Mouse (Mus musculus): Measurements from ENCODE around the gene Drc3.

The Drc3 gene

GRCm38 (mm10) chr11:60352559-60353411 is at the start of gene Drc3, which contains the start of gene Tom1l2:
TSS of gene Drc3 (plus strand) at chr11:60353329.
TSS of gene Tom1l2 (minus strand) at chr11:60352905.
- DNase-seq (ENCODE audit: low read depth, low spot score) = peak; percentile 100

DNA sequence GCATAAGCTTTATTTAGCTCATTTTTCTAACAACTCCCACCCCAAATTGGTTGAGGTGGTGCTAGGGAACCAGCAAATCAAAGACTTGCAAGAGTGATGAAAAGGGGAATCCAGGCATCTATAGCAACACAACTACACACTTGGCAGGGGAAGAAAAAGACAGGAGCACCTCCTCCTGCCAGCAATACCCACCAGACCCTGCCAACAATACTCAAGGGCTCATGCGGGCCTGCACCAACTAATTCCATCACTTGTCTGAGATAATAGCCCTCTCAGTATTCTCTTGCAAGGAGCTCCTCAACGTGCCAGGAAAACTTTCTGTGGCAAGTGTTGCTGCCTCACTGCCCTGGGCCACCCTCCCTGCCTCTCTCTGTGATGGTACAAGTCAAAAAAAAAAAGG is 49.6 kb upstream of the Drc3 start:
- no peak for DNase-seq (ENCODE audit: low read depth, low spot score)

GRCm38 (mm10) chr11:60305611-60306010 is 47.5 kb upstream of the Drc3 start:
- DNase-seq (ENCODE audit: low read depth, low spot score) = no peak

- no peak for DNase-seq (ENCODE audit: low read depth, low spot score)
Observed at GRCm38 (mm10) chr11:60306834-60307233, 46.3 kb upstream of the Drc3 start.

- no peak for DNase-seq (ENCODE audit: low read depth, low spot score)
Observed at GRCm38 (mm10) chr11:60307375-60307825, 45.7 kb upstream of the Drc3 start.

DNA sequence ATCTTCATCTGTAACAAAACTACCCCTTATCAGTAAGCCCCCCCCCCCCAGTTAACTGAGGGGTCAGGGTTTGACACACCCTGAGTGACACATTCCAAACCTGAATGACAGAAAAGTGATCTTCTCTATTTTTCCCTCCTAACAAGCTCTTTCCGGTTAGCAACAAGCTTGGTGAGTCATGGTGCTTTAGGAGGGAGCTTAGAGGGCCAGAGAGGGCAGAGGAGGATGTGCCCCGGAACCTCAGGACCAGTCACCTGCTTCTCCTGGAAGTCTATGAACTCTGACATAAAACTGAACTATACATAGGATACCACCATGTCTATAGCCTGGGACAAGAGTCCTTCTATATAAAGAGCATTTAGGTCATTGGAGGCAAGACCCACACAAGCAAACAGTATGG is 45.1 kb upstream of the Drc3 start:
- no peak for DNase-seq (ENCODE audit: low read depth, low spot score)

DNA sequence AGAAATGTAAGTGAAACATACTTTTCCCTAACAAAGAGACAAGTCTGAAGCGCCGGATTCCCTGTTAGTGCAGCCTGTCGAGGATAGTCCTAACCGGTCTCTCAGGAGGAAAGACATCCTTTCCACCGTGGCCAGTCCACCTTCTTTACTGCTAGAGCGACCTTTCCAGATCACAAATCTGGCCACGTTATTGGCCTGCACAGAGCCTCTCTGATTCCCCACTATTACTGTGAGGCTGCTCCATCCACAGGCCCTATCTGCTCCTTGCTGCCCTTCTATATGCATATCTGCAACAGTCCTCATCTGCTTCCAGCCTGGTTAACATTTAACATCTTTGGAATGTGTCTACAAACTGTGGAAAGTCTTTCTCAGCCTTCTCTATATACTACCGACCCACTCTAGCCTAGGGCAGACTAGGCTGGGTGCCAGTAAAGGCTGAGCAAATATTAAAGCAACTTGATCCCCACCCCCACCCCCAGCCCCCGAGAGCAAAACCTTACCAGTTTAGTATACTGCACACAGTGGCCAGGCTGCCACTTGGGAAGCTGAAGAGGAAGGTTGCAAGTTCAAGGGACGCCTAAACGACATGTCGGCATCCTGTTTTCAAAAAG is 44.5 kb upstream of the Drc3 start:
- no peak for DNase-seq (ENCODE audit: low read depth, low spot score)

DNA sequence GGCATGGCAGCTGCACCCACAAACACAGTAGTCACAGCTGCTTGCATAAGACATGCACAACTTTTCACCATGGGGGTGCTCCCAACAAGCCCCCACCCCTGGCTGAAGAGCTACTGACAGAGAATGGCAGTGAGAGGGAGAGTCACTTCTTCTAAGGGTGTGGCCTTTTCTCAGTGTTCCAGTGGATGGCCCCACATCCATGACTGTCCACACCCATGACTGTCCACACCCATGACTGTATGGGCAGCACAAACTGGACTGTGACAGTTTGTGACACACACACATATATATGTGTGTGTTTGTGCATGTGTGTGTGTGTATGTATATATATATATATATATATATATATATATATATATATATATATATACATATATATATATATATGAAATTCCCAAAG is 43.3 kb upstream of the Drc3 start:
- DNase-seq (ENCODE audit: low read depth, low spot score) = no peak

- DNase-seq (ENCODE audit: low read depth, low spot score) = peak; percentile 76
Observed at GRCm38 (mm10) chr11:60311025-60311854, 41.9 kb upstream of the Drc3 start.

- DNase-seq (ENCODE audit: low read depth, low spot score) = no peak
Observed at GRCm38 (mm10) chr11:60316250-60316649, 36.9 kb upstream of the Drc3 start.

- DNase-seq (ENCODE audit: low read depth, low spot score) = no peak
Observed at GRCm38 (mm10) chr11:60316883-60317282, 36.2 kb upstream of the Drc3 start.

GRCm38 (mm10) chr11:60317376-60318102 is 35.6 kb upstream of the Drc3 start:
- no peak for DNase-seq (ENCODE audit: low read depth, low spot score)

DNA sequence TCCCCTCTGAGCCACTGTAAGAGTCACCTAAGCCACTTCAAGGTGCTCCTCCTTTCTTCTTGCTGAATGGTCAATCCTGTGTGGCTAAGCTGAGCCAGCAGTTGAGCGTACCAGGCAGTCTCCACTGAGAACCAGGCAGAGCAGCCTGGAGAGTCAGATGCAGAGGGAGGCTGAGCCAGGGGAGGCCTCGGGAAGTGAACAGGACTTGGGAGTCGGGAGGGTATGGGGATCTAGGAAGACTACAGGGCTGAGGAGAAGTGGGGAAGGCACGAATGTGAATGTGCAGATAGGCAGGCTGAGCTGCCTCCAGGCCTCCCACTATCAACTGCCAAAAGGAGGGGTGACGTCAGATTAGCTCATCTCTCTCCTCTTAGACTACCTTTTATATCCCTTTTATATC is 34.4 kb upstream of the Drc3 start:
- no peak for DNase-seq (ENCODE audit: low read depth, low spot score)

DNA sequence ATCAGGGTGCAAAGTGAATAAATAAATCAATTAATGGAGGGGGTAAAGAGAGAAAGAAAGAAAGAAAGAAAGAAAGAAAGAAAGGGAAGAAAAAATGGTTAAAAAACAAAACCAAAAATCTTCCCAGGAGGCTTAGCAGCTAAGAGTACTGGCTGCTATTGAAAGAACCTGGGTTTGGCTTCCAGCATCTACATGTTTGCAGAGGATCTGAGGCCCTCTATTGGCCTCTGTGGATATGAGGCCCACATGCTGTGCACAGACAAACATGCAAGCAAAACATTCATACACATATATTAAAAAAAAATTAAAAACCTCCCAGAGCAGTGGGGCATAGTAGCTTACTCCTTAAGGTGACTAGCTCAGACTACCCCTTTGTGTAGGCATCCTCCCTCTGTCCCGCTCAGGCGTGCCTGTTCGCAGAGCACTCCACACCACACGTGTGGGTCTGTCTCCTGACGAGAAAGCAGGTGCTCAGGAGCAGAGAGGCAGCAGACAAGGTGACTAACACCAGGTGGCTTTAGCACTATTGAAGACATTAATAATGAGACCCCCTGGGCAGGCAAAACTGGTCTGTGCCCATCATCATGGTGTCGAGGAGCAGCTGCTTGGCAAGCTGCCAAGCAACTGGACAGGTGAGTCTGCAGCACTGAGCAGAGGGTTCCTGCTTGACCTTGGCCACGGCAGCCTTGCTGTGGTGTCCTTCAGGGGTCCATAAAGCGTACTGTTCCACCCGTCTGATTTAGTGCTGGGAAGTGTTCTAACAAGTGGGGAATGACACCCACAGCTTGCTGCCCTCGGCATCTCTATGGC is 33.7 kb upstream of the Drc3 start:
- DNase-seq (ENCODE audit: low read depth, low spot score) = no peak

DNA sequence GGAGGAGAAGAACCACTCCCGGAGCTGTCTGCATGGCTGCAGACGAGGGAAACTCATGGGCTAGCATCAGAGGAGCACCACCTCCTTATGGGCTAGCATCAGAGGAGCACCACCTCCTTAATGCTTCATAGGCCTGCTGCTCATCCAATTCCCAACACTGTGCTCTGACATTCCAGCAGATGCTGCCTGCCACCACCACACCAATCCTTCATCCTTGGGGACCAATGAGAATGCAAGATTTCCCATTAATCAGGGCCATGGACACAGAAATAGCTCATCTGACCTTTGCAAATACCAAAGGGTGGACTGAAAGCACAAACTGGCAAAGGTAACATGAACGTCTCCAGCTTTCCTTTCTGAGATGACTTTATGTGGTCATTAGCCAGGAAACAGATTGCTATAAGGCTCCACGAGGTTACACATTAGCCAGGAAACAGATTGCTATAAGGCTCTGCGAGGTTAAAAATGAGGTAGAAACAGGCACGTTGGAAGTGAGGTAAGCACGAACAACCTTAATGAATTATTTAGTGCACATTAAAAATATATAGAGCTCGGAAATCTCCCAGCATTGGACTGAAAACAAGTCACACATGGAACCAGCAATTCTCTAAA is 32.6 kb upstream of the Drc3 start:
- DNase-seq (ENCODE audit: low read depth, low spot score) = no peak

DNA sequence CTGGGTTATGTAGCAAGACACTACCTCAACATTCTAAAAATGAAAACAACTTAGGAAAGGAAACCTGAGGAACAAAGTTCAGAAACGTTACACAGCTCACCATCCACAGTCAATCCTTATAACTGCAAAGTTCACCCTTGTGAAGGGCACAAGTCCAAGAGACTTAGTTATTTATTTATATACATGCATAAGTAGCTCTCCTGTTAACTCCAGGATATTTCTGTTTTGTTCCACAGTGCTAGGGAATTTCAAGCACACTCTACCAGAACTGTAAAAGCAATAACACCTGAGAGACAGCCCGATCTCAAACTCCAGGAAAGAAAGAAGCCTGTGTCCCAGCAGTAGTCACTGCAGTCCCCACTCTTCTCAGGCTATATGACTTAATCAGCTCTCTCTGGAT is 31.7 kb upstream of the Drc3 start:
- DNase-seq (ENCODE audit: low read depth, low spot score) = no peak

DNA sequence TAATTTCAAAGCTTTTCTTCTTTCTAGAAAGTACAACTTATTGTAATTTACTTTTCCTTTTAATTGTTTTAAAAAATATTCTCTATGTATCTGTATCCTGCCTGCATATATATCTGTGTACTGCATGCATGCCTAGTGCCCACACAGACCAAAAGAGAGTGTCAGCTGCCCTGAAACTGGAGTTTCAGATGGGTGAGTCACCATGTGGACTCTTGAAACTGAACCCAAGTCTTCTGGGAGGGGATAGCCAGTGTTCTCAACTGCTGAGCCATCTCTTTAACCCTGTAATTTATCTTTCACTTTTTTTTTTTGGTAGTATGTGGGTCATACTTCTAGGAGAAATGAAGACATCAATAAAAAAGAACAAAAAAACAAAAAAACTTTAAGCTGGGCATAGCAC is 29.4 kb upstream of the Drc3 start:
- no peak for DNase-seq (ENCODE audit: low read depth, low spot score)

GRCm38 (mm10) chr11:60330551-60330950 is 22.6 kb upstream of the Drc3 start:
- no peak for DNase-seq (ENCODE audit: low read depth, low spot score)

DNA sequence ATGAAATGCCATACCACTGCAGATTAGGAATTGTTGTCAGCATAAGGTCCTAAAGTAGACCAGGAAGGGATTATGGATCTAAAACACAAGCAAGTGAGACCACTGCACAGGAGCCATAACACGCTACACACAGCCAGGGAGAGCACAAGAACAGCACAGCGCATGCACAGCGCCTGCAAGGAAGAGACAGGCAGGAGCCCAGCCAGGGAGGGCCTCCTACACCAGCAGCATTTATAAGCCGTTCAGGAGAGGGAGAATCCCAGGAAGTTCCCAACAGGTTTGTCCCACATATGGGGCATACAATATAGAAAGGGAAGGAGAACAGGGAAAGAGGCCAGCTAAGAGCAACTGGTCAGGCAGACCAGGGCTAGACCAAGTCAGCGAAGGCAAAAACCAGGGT is 19.7 kb upstream of the Drc3 start:
- DNase-seq (ENCODE audit: low read depth, low spot score) = no peak

GRCm38 (mm10) chr11:60334124-60334523 is 19.0 kb upstream of the Drc3 start:
- DNase-seq (ENCODE audit: low read depth, low spot score) = no peak

Measured in brain, embryonic 18.5 days (tissue).